Mouse (Mus musculus): Measurements from ENCODE around the gene Psmd8.
"Not testable (repeated sequence)": the region's sequence is repeated elsewhere in the genome, so short reads cannot be mapped to it uniquely, and the experiment has no call there.

Gene Psmd8

GRCm38 (mm10) chr7:29139237-29139636 is 41.3 kb downstream of the Psmd8 start:
- DNase-seq (ENCODE audit: extremely low read depth, insufficient read length, low spot score) = not testable (repeated sequence)

- no peak for DNase-seq (ENCODE audit: extremely low read depth, insufficient read length, low spot score)
Observed at GRCm38 (mm10) chr7:29137429-29137828, 43.1 kb downstream of the Psmd8 start.

- DNase-seq (ENCODE audit: extremely low read depth, insufficient read length, low spot score) = no peak
Observed at GRCm38 (mm10) chr7:29134693-29135386, 45.7 kb downstream of the Psmd8 start, which contains the start of gene Rasgrp4. Gene Rasgrp4 (plus strand): TSS chr7:29134851.

- DNase-seq (ENCODE audit: extremely low read depth, insufficient read length, low spot score) = no peak
Observed at GRCm38 (mm10) chr7:29134230-29134629, 46.3 kb downstream of the Psmd8 start.

- DNase-seq (ENCODE audit: extremely low read depth, insufficient read length, low spot score) = no peak
Observed at GRCm38 (mm10) chr7:29128725-29129124, 51.8 kb downstream of the Psmd8 start.

- DNase-seq (ENCODE audit: extremely low read depth, insufficient read length, low spot score) = no peak
Observed at GRCm38 (mm10) chr7:29126173-29126915, 54.2 kb downstream of the Psmd8 start.

- DNase-seq (ENCODE audit: extremely low read depth, insufficient read length, low spot score) = no peak
Observed at GRCm38 (mm10) chr7:29124970-29125369, 55.5 kb downstream of the Psmd8 start, which contains the start of gene Ryr1. Gene Ryr1 (minus strand): TSS chr7:29125179.

All from 3134 (cell line).